Mouse (Mus musculus): Measurements from ENCODE around the gene Cbx2.

Gene Cbx2

DNA sequence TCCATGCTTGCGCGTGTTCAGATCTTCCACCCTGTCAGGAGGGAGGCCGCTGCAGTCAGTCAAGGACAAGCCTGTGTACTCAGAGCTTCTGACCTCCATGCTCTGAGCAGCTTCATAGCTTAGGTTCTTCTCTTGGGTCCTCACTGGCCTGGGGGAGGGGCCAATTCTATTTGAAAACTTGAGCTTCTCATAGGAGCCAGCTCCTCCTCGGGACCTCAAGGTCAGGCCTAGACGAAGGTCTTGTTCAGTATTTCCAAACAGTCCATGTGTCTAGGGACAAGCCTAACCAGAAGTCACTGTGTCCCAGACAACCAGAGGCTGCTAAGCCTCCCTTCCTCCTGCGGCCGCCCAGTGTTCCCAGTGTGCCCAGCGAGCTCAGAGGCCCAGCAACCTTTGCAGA is 44.1 kb downstream of the Cbx2 start:
- no peak for DNase-seq

DNA sequence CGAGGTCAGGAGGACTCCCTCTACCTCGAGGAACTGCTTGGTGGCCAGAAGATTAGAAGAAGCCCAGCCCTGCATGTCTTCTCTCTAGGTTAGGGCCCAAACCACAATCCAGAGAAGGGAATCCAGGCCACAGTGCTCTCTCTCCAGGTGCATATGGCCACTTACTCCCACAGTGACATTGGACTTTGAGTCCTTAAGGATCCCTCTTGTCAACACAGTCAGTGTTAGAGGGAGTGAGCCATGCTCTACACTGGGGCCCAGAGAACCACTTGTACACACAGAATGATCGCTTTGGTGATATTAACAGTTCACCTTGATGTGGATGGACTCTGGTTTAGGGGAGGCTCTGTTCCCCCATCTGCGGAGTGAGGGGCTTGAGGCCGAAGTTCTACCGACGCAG is 49.5 kb downstream of the Cbx2 start:
- no peak for DNase-seq

DNA sequence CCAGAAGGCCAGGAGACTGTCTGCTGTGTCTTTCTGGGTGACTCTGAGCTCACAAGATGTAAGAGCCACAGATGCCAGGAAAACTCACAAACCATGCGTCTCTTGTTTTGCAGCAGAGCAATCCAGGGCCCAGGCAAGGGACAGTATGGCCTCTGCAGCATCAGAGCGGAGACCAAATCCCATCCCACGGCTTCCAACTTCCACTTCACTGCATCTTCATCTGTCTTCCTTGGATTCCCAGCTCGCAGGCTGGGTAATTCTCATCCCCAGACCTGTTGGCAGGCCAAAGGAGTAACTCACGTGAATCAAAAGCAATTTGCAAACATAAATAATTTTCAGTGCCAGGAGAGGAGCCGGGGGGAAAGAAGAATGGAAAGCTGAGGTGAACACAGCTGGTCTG is 50.2 kb downstream of the Cbx2 start:
- no peak for DNase-seq

DNA sequence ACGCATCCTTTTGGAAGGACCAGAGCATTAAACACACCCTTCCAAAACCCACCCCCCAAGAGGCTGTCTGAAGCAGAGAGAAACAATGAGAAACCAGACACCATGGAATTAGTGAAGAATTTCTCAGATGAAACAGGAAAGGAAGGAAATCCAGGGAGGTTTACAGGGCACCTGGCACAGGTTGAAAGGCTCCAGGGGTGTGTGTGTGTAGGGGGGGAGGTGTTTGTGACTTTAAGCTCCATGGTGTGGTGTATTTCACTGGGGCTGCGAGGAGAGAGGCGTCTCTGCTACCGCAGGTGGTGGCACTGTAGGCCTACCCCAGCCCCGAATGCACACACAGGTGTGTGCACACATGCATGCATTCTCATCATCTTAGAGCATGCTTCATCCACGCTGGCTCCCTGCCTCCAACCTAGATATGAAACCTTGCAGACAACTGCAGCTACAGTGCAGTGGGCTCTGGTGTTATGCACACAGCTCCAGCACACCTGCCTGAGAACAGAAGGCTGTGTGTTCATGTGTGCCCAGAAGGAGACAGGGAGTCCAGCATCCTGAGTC is 51.2 kb downstream of the Cbx2 start:
- no peak for DNase-seq

DNA sequence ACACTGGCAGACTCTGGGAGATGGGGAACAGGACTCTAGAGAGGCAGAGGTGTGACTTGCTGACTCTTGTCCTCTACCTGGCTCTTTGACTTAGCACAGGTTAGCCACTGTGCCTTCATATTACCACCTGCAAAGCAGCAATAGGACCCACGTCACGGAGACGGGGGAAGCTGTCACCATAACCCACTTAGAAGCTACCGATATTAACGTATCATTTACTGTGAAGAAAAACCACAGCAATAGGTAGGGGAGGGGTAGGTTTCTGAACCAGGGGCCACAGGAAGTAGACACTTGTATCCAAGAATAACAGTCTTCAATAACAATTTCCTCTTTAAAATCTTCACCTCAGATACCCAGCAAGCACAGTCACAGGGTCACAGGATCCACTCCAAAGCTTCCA is 53.0 kb downstream of the Cbx2 start:
- no peak for DNase-seq

DNA sequence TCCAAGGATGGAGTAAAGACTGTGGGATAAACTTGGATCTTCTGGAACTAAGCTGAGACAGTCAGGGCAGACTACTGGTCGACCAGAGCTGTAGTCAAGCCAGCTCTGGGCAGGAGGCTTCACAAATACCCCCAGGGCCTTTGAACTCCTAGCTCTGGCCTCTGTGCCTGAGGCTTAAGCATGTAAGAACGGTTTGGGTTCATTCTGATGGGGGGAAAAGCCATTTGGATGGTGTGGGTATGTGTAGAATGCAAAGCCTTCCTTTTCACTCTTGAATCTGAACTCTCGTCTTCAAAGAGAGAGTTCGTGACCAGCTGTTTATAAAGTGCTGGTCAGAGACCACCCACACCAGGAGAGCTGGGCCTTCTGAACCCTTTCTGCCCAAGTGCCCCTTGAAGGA is 55.0 kb downstream of the Cbx2 start:
- no peak for DNase-seq

DNA sequence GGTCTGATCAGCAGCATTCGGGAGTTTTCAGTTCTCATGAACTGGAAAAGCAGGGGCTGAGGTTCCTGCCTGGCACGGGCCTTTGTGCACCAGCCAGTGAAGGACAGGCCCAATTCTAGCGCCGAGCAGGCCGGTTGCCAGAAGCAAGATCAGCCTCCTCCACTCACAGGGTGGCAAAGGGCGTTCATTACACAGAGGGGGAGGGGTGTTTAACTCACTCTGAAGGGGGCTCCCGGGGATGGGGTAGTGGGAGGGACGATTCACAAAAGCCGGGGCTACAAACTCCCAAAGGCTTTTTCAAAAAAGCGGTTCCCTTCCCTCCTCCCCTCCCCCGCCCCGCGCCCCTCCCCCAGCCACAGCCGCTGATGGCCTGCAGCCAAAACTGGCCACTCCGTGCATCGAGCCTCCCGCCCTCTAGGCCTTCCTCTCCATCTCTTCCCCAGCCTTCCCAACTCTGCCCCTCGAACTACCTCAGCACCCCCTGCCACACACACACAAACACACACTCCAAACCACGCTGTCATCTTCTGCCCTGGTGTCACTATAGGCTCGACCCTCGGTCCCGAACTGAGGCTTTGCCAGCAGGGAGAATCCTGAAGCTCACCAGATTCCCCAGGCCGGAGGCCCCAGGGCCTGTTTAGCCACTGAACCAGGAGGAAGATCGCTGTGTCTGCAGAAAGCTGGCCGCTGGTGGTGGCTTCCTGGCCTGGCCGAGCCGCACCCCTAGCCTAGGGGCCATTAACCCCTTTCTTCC is 56.1 kb downstream of the Cbx2 start:
- DNase-seq = peak; percentile 81

DNA sequence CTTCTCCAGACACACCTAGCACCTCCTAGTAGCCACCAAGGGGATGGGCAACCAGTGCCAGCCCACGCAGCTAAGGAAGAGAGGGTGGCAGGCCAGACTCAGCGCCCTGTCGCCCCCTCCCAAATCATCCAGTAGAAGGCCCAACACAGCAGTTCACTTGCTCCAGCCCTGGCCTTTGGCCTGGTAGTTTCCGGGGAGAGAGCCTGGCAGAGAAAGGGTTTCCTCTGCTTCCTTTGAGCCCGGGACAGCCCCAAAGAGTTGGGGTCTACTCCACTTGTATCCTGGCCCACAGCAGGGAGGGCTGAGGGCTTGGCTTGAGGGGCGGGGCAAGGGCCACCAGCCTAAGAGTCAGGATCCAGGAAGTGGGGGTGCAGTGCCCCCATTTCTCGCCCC is 56.7 kb downstream of the Cbx2 start:
- DNase-seq = no peak

DNA sequence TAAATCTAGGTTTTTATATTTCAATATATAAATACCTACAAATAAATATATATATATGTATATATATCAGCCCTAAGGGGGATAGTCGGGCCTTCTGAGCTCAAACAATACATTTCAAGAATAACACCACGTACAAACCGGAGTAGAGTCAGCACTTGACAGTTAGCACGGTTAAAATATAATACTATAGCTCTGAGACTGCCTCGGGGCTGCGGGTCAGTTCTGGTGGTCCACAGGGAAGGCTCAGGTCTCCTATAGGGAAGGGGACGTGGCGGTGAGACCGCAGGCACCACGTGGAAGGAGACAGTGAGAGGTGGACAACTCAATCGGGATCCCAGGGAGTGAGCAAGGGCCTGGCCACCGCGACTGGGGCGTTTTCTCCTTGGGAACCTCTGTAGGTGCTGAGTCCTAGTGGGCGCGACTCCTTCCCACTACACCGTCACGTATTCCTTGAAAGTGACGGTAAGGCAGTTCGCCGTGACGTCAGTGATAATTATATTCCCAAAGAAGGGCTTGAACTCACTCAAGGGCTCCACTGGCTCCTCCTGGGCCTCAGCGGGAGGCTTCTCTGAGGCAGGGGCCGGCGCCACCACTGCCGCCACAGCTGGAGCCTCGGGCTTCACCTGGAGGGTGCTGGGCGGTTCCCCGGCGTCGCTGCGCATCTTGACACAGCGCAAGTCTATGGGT is 57.8 kb downstream of the Cbx2 start:
- peak; percentile 13 for DNase-seq

All from kidney, adult 9 months (tissue).